Mouse (Mus musculus): ENCODE measurements around the gene Rrad. TPM values are rescaled to one million over a fixed set of nuclear protein-coding genes. Genes with fewer than 3 reads are reported as not detected.

Rrad gene
- polyA plus RNA-seq, 1 experiment from 2014 or later, result 2.9 TPM

DNA sequence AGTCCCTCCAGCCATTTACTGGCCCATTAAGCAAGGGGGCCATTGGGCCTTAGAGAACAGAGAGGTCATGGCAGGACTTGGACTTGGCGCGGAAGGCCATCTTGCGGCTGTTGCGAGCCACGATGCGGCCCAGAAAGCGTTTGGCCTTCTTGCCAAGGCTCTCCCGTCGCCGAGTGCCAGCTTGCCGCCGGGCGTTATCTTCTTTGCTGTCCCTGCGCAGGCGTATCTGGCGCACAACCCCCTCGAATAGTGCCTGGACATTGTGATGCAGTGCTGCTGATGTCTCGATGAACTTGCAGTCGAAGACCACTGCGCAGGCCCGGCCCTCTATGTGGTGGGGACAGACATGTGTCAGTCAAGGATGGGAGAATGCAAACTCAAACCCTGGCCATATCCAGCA lies 2.7 kb downstream of the Rrad start:
- ATAC-seq, result no peak
- Histone ChIP-seq H3K27ac (ENCODE audit: low read length) (no peak overlapping the region), H3K4me2 (ENCODE audit: low read length) (no peak overlapping the region), H3K4me3 (ENCODE audit: low read depth, low read length) (no peak overlapping the region), H3K36me3 (ENCODE audit: control insufficient read depth, insufficient read depth, low read length) (no peaks in the 10 kb centered on the region), H3K4me1 (ENCODE audit: control insufficient read depth, insufficient read depth, low read length) (peaks cover 15% of the 10 kb centered on the region), H3K27me3 (ENCODE audit: control insufficient read depth, insufficient read depth, low read depth, low read length) (peaks cover 9% of the 10 kb centered on the region), H3K9ac (ENCODE audit: low read depth, low read length) (no peak overlapping the region), H3K9me3 (replicated peaks; ENCODE audit: control insufficient read depth, low read length, poor library complexity, severe bottlenecking) (no peaks in the 10 kb centered on the region)
- WGBS, result 97% methylated on average over 21 of the region's 21 CpGs

DNA sequence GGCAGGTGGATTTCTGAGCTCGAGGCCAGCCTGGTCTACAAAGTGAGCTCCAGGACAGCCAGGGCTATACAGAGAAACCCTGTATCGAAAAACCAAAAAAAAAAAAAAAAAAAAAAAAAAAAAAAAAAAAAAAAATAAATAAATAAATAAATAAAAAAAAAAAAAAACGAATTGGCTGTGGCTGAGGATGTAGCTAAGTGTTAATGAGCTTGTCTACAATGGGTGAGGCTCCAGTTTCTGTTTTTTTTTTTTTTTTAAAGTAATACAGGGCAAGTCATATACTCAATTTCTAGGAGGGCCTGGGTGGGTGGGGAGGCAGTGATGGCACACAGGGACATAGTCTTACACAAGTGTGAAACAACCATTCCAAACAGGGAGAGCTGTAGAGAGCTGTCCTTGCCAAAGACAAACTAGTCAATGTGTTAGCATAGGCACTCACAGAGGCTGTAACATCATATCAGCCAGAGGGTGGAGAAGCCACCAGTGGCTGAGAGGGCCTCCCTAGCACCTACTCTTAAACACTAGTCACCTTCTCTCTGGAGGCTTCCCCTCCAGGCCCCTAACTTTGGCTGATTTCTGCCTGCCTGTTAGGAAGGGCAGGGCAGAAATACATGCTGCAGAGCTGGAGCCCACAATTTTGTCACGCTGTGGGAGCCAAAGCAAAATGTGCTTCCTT lies 3.9 kb downstream of the Rrad start:
- no peaks in the 10 kb centered on the region for H3K36me3 ChIP-seq (ENCODE audit: control insufficient read depth, insufficient read depth, low read length)
- H3K4me1 ChIP-seq (ENCODE audit: control insufficient read depth, insufficient read depth, low read length), result peaks cover 12% of the 10 kb centered on the region
- H3K9ac ChIP-seq (ENCODE audit: low read depth, low read length), result no peak overlapping the region
- H3K4me3 ChIP-seq (ENCODE audit: low read depth, low read length), result no peak overlapping the region
- no peak for ATAC-seq
- H3K4me2 ChIP-seq (ENCODE audit: low read length), result no peak overlapping the region
- H3K27ac ChIP-seq (ENCODE audit: low read length), result no peak overlapping the region
- H3K27me3 ChIP-seq (ENCODE audit: control insufficient read depth, insufficient read depth, low read depth, low read length), result peaks cover 9% of the 10 kb centered on the region
- WGBS, result 71% methylated on average over 4 of the region's 4 CpGs
- H3K9me3 ChIP-seq (replicated peaks; ENCODE audit: control insufficient read depth, low read length, poor library complexity, severe bottlenecking), result no peaks in the 10 kb centered on the region

DNA sequence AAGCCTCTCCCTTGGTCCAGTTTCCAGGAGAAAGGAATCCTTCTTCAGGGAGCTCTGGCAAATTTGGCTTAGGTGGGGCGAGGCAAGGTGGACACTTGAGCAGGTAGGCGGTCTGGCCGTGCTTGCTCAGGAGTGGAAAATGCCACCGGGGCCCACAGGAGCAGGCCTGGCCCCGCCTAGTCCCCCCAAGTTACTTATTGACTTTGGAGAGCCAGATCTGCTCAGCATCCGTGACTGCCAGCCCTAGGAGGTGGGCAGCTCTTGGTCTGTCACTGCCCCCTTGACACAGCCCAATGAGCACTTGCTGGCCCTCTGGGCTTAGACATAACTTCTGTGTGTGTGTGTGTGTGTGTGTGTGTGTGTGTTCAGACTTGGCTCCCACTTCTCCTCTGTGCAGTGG lies 7.0 kb downstream of the Rrad start, which contains the start of gene Cdh16:
Gene Cdh16 (minus strand): TSS at position 236 of the 400 bp plus-strand sequence.
- no peaks in the 10 kb centered on the region for H3K4me1 ChIP-seq (ENCODE audit: control insufficient read depth, insufficient read depth, low read length)
- no peak within 1 kb of the TSS for H3K4me2 ChIP-seq (ENCODE audit: low read length)
- H3K36me3 ChIP-seq (ENCODE audit: control insufficient read depth, insufficient read depth, low read length), result no peaks in the 10 kb centered on the region
- H3K27me3 ChIP-seq (ENCODE audit: control insufficient read depth, insufficient read depth, low read depth, low read length), result no peaks in the 10 kb centered on the region
- no peaks in the 10 kb centered on the region for H3K9me3 ChIP-seq (replicated peaks; ENCODE audit: control insufficient read depth, low read length, poor library complexity, severe bottlenecking)
- WGBS, result 76% methylated on average over 6 of the region's 6 CpGs
- ATAC-seq, result no peak
- H3K27ac ChIP-seq (ENCODE audit: low read length), result no peak within 1 kb of the TSS
- H3K4me3 ChIP-seq (ENCODE audit: low read depth, low read length), result no peak within 1 kb of the TSS
- H3K9ac ChIP-seq (ENCODE audit: low read depth, low read length), result no peak within 1 kb of the TSS

DNA sequence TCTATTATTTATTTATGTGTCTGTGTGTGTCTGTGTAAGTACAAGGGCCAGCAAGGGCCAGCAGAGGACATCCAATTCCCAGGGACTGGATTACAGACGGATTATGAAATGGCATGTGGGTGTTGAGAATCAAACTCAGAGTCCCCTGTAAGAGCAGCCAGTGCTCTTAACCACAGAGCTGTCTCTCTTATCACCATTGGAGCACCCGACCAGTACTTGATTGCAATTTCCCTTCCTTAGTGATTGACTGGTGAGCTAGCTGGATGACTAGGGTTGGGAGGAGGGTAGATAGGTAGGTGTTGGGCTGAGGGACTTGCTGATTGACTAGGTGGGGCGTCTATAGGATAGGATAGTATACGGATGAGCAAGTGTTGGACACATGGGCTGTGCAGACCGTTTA lies 10.4 kb downstream of the Rrad start:
- Histone ChIP-seq H3K9ac (ENCODE audit: low read depth, low read length) (no peak overlapping the region), H3K27ac (ENCODE audit: low read length) (no peak overlapping the region), H3K36me3 (ENCODE audit: control insufficient read depth, insufficient read depth, low read length) (no peaks in the 10 kb centered on the region), H3K4me1 (ENCODE audit: control insufficient read depth, insufficient read depth, low read length) (no peaks in the 10 kb centered on the region), H3K9me3 (replicated peaks; ENCODE audit: control insufficient read depth, low read length, poor library complexity, severe bottlenecking) (no peaks in the 10 kb centered on the region), H3K27me3 (ENCODE audit: control insufficient read depth, insufficient read depth, low read depth, low read length) (no peaks in the 10 kb centered on the region), H3K4me3 (ENCODE audit: low read depth, low read length) (no peak overlapping the region), H3K4me2 (ENCODE audit: low read length) (no peak overlapping the region)
- no peak for ATAC-seq
- 77% methylated on average over 5 of the region's 5 CpGs for WGBS

DNA sequence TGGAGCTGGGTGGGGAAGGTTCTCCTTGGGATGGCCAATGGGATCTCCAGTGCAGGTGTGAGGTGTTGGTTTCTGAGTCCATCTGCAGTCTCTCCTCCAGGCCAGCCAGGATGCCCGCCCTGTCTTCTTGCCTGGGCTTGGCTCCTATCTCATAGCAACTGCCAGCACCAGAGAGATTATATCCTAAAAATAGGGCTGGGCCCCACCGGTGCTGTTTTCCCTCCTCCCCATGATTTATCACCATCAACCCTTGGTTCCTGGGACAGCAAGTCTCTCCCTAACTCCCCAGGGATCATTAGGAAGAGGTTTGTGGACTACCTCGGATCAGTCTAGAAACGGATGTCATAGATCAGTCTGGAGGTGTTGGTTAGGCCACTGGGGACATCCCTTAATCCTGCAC lies 18.0 kb downstream of the Rrad start:
- no peak for ATAC-seq
- 82% methylated on average over 4 of the region's 4 CpGs for WGBS
- H3K27ac ChIP-seq (ENCODE audit: low read length), result no peak overlapping the region

DNA sequence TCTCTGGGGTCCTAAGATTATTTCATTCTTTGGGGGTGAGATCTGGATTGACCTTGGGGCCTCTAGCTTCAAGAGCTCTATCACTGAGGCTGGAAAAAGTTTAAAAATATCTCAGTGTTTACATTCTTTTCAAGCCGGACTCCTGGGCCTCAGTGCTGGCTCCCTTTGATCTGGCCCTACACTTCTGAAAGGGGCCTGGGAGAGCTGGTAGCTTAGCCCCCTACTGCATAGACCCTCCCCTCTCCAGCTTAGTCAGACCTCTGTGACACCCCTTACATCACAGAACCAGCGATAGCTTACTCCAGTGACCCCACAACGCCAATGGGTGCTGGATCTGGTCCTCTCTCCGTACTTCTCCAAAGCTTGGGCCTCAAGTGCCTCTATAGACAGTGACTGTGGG lies 19.5 kb downstream of the Rrad start:
- H3K4me1 ChIP-seq (ENCODE audit: control insufficient read depth, insufficient read depth, low read length), result no peaks in the 10 kb centered on the region
- H3K36me3 ChIP-seq (ENCODE audit: control insufficient read depth, insufficient read depth, low read length), result no peaks in the 10 kb centered on the region
- WGBS, result 71% methylated on average over 4 of the region's 4 CpGs
- H3K4me2 ChIP-seq (ENCODE audit: low read length), result no peak overlapping the region
- H3K9ac ChIP-seq (ENCODE audit: low read depth, low read length), result no peak overlapping the region
- H3K27me3 ChIP-seq (ENCODE audit: control insufficient read depth, insufficient read depth, low read depth, low read length), result no peaks in the 10 kb centered on the region
- no peak overlapping the region for H3K27ac ChIP-seq (ENCODE audit: low read length)
- no peak for ATAC-seq
- H3K4me3 ChIP-seq (ENCODE audit: low read depth, low read length), result no peak overlapping the region
- H3K9me3 ChIP-seq (replicated peaks; ENCODE audit: control insufficient read depth, low read length, poor library complexity, severe bottlenecking), result no peaks in the 10 kb centered on the region

More for the DNA sequence above, 18.0 kb downstream of the Rrad start:
- H3K9me3 ChIP-seq (replicated peaks; ENCODE audit: control insufficient read depth, low read length, poor library complexity, severe bottlenecking), result no peaks in the 10 kb centered on the region
- no peak overlapping the region for H3K4me3 ChIP-seq (ENCODE audit: low read depth, low read length)
- no peaks in the 10 kb centered on the region for H3K36me3 ChIP-seq (ENCODE audit: control insufficient read depth, insufficient read depth, low read length)
- H3K4me2 ChIP-seq (ENCODE audit: low read length), result no peak overlapping the region
- H3K9ac ChIP-seq (ENCODE audit: low read depth, low read length), result no peak overlapping the region
- H3K4me1 ChIP-seq (ENCODE audit: control insufficient read depth, insufficient read depth, low read length), result no peaks in the 10 kb centered on the region
- no peaks in the 10 kb centered on the region for H3K27me3 ChIP-seq (ENCODE audit: control insufficient read depth, insufficient read depth, low read depth, low read length)

DNA sequence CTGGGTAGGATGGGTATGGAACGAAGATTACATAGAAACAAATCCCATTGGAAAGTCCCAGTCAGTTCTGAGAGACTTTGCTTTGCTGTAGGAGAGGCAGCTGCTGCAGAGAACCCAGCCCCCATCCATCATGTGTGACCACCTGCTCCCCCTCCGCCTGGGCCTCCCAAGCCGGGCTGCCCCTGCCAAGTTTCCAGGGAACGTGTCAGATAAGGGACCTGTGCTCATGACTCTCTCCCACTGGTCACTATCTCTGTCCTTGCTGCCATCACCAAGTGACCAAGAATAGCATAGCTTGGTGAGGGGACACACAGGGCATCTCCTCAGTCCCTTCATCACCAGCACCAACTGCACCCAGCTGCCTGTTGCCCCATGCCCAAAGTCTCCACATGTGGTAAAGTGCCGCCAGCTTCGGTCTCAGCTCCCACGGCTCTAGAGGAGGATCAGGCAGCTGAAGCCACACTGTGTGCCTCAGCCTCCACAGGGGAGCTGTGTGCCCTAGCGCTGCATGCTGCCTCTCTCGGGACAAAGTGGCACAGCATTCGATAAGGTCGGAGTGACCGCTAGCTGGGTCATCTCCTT lies 20.9 kb downstream of the Rrad start:
- no peak overlapping the region for H3K9ac ChIP-seq (ENCODE audit: low read depth, low read length)
- no peak for ATAC-seq
- H3K4me1 ChIP-seq (ENCODE audit: control insufficient read depth, insufficient read depth, low read length), result no peaks in the 10 kb centered on the region
- no peak overlapping the region for H3K27ac ChIP-seq (ENCODE audit: low read length)
- no peaks in the 10 kb centered on the region for H3K9me3 ChIP-seq (replicated peaks; ENCODE audit: control insufficient read depth, low read length, poor library complexity, severe bottlenecking)
- no peak overlapping the region for H3K4me2 ChIP-seq (ENCODE audit: low read length)
- no peak overlapping the region for H3K4me3 ChIP-seq (ENCODE audit: low read depth, low read length)
- no peaks in the 10 kb centered on the region for H3K36me3 ChIP-seq (ENCODE audit: control insufficient read depth, insufficient read depth, low read length)
- no peaks in the 10 kb centered on the region for H3K27me3 ChIP-seq (ENCODE audit: control insufficient read depth, insufficient read depth, low read depth, low read length)
- 85% methylated on average over 12 of the region's 12 CpGs for WGBS

DNA sequence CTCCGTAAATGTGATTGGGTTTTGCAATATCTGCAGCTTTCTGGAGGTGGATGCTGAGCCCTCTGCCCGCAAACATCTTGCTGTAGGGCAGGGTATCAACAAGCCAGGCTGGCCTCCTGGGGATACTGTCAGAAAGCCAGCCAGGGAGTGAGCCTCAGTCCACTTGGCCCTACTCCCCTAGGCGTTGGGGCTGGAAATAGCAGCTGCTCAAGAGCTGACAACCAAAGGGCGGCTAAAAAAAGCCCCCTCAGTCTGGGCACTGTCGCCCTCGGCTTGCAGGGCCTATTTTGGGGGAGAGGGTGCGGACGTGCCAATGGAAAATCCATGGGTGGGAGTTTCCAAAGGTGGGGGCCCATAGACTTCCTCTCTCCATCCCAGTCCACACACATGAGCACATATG lies 21.9 kb downstream of the Rrad start:
- WGBS, result 82% methylated on average over 8 of the region's 8 CpGs

DNA sequence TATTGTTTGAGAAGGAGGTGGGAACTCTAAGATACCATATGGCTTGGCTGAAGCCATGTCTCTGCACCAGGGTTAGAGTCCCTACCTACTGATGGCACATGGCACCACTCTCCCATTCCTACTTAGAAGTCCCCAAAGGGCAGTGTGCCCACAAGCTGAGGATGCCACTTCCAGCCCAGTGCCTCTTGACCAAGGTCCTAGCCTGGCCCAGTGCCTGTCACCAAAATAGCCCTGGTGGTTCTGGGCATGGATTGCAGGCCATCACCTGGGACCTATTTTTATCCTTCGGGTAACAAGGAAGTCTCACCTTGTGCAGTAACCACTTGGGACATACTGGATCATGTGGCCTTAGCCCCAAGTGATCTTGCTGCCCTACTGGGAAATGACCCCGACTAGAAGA lies 23.2 kb downstream of the Rrad start:
- no peaks in the 10 kb centered on the region for H3K36me3 ChIP-seq (ENCODE audit: control insufficient read depth, insufficient read depth, low read length)
- ATAC-seq, result no peak
- no peaks in the 10 kb centered on the region for H3K4me1 ChIP-seq (ENCODE audit: control insufficient read depth, insufficient read depth, low read length)
- no peak overlapping the region for H3K9ac ChIP-seq (ENCODE audit: low read depth, low read length)
- H3K27me3 ChIP-seq (ENCODE audit: control insufficient read depth, insufficient read depth, low read depth, low read length), result no peaks in the 10 kb centered on the region
- H3K9me3 ChIP-seq (replicated peaks; ENCODE audit: control insufficient read depth, low read length, poor library complexity, severe bottlenecking), result no peaks in the 10 kb centered on the region
- 83% methylated on average over 2 of the region's 2 CpGs for WGBS
- H3K4me2 ChIP-seq (ENCODE audit: low read length), result no peak overlapping the region
- no peak overlapping the region for H3K27ac ChIP-seq (ENCODE audit: low read length)
- H3K4me3 ChIP-seq (ENCODE audit: low read depth, low read length), result no peak overlapping the region

More for the DNA sequence above, 21.9 kb downstream of the Rrad start:
- no peak overlapping the region for H3K9ac ChIP-seq (ENCODE audit: low read depth, low read length)
- no peak overlapping the region for H3K4me3 ChIP-seq (ENCODE audit: low read depth, low read length)
- no peaks in the 10 kb centered on the region for H3K27me3 ChIP-seq (ENCODE audit: control insufficient read depth, insufficient read depth, low read depth, low read length)
- no peak overlapping the region for H3K4me2 ChIP-seq (ENCODE audit: low read length)
- H3K9me3 ChIP-seq (replicated peaks; ENCODE audit: control insufficient read depth, low read length, poor library complexity, severe bottlenecking), result no peaks in the 10 kb centered on the region
- no peaks in the 10 kb centered on the region for H3K4me1 ChIP-seq (ENCODE audit: control insufficient read depth, insufficient read depth, low read length)
- no peaks in the 10 kb centered on the region for H3K36me3 ChIP-seq (ENCODE audit: control insufficient read depth, insufficient read depth, low read length)
- H3K27ac ChIP-seq (ENCODE audit: low read length), result no peak overlapping the region
- no peak for ATAC-seq
